Mouse (Mus musculus) neural tube, embryonic 15.5 days (tissue): ENCODE results near the gene Nr2e1. TPM values are rescaled to one million over a fixed set of nuclear protein-coding genes. Genes with fewer than 3 reads are reported as not detected.

ENCODE experiments used
- ATAC-seq: fragments of 200-750 bp; cut with Nextera tagmentation; 2 replicates; pipeline ENCODE4 v1.8.0; 2017; ENCODE audit warnings: mild to moderate bottlenecking, moderate TSS enrichment, moderate library complexity; ENCODE audit not compliant: low FRiP score
- H3K27ac ChIP-seq: fragments of 300-500 bp; sonication (generic); replicated peaks from 2 replicates; pipeline ENCODE4 v1.5.1; 2015; ENCODE audit warnings: mild to moderate bottlenecking, inconsistent platforms
- H3K27me3 ChIP-seq: fragments of 300-500 bp; sonication (generic); replicated peaks from 2 replicates; pipeline ENCODE4 v1.6.1; 2015; ENCODE audit warnings: inconsistent platforms
- H3K36me3 ChIP-seq: fragments of 300-500 bp; sonication (generic); 2 replicates; pipeline ENCODE4 v1.6.1; 2015; ENCODE audit warnings: inconsistent platforms
- H3K4me1 ChIP-seq: fragments of 300-500 bp; sonication (generic); 2 replicates; pipeline ENCODE4 v1.6.1; 2015; ENCODE audit warnings: inconsistent platforms
- H3K4me2 ChIP-seq: fragments of 300-500 bp; sonication (generic); 2 replicates; pipeline ENCODE4 v1.6.1; 2015; ENCODE audit warnings: inconsistent platforms, mild to moderate bottlenecking, moderate library complexity
- H3K4me3 ChIP-seq: fragments of 300-500 bp; sonication (generic); replicated peaks from 2 replicates; pipeline ENCODE4 v1.5.1; 2015; ENCODE audit warnings: mild to moderate bottlenecking, inconsistent platforms
- H3K9ac ChIP-seq: fragments of 300-500 bp; sonication (generic); replicated peaks from 2 replicates; pipeline ENCODE4 v1.6.1; 2015; ENCODE audit warnings: mild to moderate bottlenecking, inconsistent platforms
- H3K9me3 ChIP-seq: fragments of 300-500 bp; sonication (generic); replicated peaks from 2 replicates; pipeline ENCODE4 v1.6.1; 2016; ENCODE audit warnings: inconsistent platforms
- WGBS: fragments of 180-500 bp; shearing (Covaris S2); methylation state at CpG from one replicate; pipeline ENCODE4 v1.1.7; 2015; ENCODE audit warnings: mixed read lengths; 5-methylcytosine and 5-hydroxymethylcytosine counted together
- polyA plus RNA-seq: library from polyadenylated mRNA; unstranded; fragments of >200 nt; fragmentation: Nextera tagmentation; extraction: Ambion mirVana; gene quantifications from 2 replicates; pipeline ENCODE4 v1.2.1, GENCODE M21; 2015

Nr2e1 gene
- polyA plus RNA-seq, 1 experiment from 2014 or later: not detected

- Histone ChIP-seq H3K4me3 (no peak overlapping the region), H3K9me3 (no peaks in the 10 kb centered on the region), H3K4me1 (peaks cover 12% of the 10 kb centered on the region), H3K27me3 (peaks cover 95% of the 10 kb centered on the region), H3K9ac (no peak overlapping the region), H3K27ac (no peak overlapping the region), H3K4me2 (no peak overlapping the region), H3K36me3 (no peaks in the 10 kb centered on the region)
- ATAC-seq: no peak
- WGBS: 1% methylated on average over 15 of the region's 15 CpGs
Measured at GRCm38 (mm10) chr10:42577525-42578280, 5.7 kb downstream of the Nr2e1 start.

DNA sequence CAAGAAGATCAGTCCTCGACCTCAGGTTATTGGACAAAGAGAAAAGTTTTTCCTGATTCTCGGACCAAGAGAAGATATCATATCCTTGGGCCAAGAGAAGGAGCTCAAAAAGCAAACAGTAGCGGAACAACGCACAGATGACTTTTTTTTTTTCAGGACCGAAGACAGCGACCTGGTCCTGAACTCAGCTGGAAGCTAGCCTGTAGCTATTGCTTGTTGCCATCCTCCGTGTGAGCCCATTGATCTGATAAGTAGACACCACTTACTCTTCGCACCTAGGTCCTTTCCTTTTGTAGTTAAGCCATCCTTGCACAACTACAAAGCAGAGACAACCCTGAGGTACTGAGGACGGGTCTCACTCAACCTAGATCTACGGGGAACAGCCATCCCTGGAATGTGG is 8.8 kb downstream of the Nr2e1 start:
- peaks cover 11% of the 10 kb centered on the region for H3K4me1 ChIP-seq
- H3K9me3 ChIP-seq: no peaks in the 10 kb centered on the region
- no peak overlapping the region for H3K27ac ChIP-seq
- WGBS: 3% methylated on average over 10 of the region's 10 CpGs
- no peak overlapping the region for H3K4me2 ChIP-seq
- no peak for ATAC-seq
- no peaks in the 10 kb centered on the region for H3K36me3 ChIP-seq
- peaks cover 94% of the 10 kb centered on the region for H3K27me3 ChIP-seq
- H3K4me3 ChIP-seq: no peak overlapping the region
- H3K9ac ChIP-seq: no peak overlapping the region

DNA sequence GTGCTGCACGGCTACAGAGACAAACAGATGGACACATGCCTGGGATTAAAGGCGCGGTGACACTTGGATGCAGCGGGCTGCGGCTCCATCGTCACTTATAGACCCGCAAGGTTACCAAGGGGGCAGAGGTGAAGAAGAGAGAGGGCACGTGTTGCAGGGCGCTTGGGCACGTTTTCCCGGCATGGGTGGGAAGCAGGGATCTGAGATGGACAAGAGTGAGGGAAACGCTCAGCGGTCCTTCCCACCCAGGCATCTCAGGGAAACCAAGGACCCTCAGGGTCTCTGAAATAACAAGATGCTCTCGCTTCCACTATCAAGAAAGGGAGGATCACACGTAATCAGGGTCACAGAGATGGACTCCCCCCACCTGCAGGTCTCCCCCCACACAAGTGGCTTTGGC is 10.5 kb downstream of the Nr2e1 start:
- Histone ChIP-seq H3K27me3 (peaks cover 94% of the 10 kb centered on the region), H3K27ac (no peak overlapping the region), H3K4me2 (peak overlapping the region; percentile 36), H3K9ac (no peak overlapping the region), H3K9me3 (no peaks in the 10 kb centered on the region), H3K4me1 (peaks cover 8% of the 10 kb centered on the region), H3K36me3 (no peaks in the 10 kb centered on the region), H3K4me3 (peak overlapping the region; percentile 4; the same call in 1 of the 2 replicates)
- WGBS: 2% methylated on average over 15 of the region's 15 CpGs
- no peak for ATAC-seq

GRCm38 (mm10) chr10:42572567-42572966 is 10.9 kb downstream of the Nr2e1 start:
- no peak overlapping the region for H3K27ac ChIP-seq
- 2% methylated on average over 20 of the region's 20 CpGs for whole genome bisulfite sequencing
- H3K4me1 ChIP-seq: peaks cover 8% of the 10 kb centered on the region
- peaks cover 93% of the 10 kb centered on the region for H3K27me3 ChIP-seq
- no peaks in the 10 kb centered on the region for H3K9me3 ChIP-seq
- H3K36me3 ChIP-seq: no peaks in the 10 kb centered on the region
- peak overlapping the region; percentile 4; the same call in 1 of the 2 replicates for H3K4me3 ChIP-seq
- no peak for ATAC-seq
- H3K9ac ChIP-seq: no peak overlapping the region
- peak overlapping the region; percentile 36 for H3K4me2 ChIP-seq

DNA sequence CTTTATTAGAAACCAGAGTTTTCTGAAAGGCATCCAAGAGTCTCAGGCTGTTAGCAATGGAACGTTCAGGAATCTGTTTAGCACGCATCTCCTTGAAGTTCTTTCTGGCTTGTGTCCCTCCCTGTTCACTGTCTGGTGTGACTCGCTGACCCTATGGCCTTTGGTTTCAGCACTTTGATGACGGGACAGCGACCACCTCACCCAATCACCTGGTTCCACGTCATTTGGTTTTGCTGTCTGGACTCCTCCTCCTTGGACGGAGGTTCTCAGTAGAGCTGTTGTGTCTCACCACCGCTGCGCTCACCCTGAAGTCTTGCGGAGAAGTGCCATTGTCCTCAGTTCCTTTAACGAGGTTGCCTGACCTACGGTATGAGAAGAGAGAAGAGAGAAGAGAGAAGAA is 21.2 kb downstream of the Nr2e1 start:
- H3K4me2 ChIP-seq: no peak overlapping the region
- no peak overlapping the region for H3K27ac ChIP-seq
- no peak overlapping the region for H3K9ac ChIP-seq
- 3% methylated on average over 12 of the region's 12 CpGs for WGBS
- no peaks in the 10 kb centered on the region for H3K36me3 ChIP-seq
- ATAC-seq: no peak
- peaks cover 57% of the 10 kb centered on the region for H3K27me3 ChIP-seq
- H3K4me1 ChIP-seq: no peaks in the 10 kb centered on the region
- H3K9me3 ChIP-seq: no peaks in the 10 kb centered on the region
- no peak overlapping the region for H3K4me3 ChIP-seq

DNA sequence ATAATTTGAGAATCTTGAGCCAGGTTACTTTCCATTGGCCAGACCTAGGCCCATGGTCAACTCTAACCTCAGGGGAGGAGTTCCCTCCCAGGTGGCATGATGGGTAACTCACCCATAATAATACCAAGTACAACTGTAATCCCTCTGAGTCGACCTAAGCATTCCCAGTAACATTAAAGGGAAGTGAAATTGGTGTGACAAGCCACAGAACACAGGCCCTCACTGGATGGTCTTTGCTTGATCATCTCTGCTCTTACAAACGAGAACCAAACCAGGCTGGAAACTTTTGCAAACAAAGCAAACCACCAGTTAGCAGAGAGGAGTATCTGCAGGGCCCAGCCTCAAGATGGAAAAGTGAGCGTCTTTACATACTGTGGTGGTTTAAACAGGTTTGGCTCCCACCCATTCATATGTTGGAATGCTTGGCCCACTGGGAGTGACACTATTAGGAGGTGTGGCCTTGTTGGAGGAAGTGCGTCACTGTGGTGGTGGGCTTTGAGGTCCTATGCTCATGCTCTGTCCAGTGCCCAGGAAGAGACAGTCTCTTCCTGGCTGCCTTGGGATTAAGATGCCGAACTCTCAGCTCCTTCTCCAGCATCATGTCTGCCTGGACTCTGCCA is 23.7 kb downstream of the Nr2e1 start:
- no peaks in the 10 kb centered on the region for H3K36me3 ChIP-seq
- 83% methylated on average over 5 of the region's 5 CpGs for WGBS
- H3K27me3 ChIP-seq: peaks cover 31% of the 10 kb centered on the region
- H3K9me3 ChIP-seq: no peaks in the 10 kb centered on the region
- no peaks in the 10 kb centered on the region for H3K4me1 ChIP-seq
- no peak overlapping the region for H3K9ac ChIP-seq
- no peak overlapping the region for H3K4me3 ChIP-seq
- no peak for ATAC-seq
- H3K4me2 ChIP-seq: no peak overlapping the region
- no peak overlapping the region for H3K27ac ChIP-seq

GRCm38 (mm10) chr10:42546507-42546906 is 36.9 kb downstream of the Nr2e1 start:
- WGBS: 99% methylated on average over 3 of the region's 3 CpGs

GRCm38 (mm10) chr10:42545707-42546503 is 37.5 kb downstream of the Nr2e1 start:
- H3K27me3 ChIP-seq: no peaks in the 10 kb centered on the region
- no peaks in the 10 kb centered on the region for H3K4me1 ChIP-seq
- 87% methylated on average over 6 of the region's 6 CpGs for WGBS
- ATAC-seq: no peak
- no peaks in the 10 kb centered on the region for H3K9me3 ChIP-seq
- no peak overlapping the region for H3K4me2 ChIP-seq
- H3K36me3 ChIP-seq: no peaks in the 10 kb centered on the region
- no peak overlapping the region for H3K9ac ChIP-seq
- H3K4me3 ChIP-seq: no peak overlapping the region
- H3K27ac ChIP-seq: no peak overlapping the region

More at GRCm38 (mm10) chr10:42546507-42546906, 36.9 kb downstream of the Nr2e1 start:
- Histone ChIP-seq H3K9me3 (no peaks in the 10 kb centered on the region), H3K36me3 (no peaks in the 10 kb centered on the region), H3K27me3 (no peaks in the 10 kb centered on the region), H3K27ac (no peak overlapping the region), H3K4me3 (no peak overlapping the region), H3K4me1 (no peaks in the 10 kb centered on the region), H3K9ac (no peak overlapping the region), H3K4me2 (no peak overlapping the region)
- no peak for ATAC-seq

GRCm38 (mm10) chr10:42537571-42538316 is 45.7 kb downstream of the Nr2e1 start:
- Histone ChIP-seq H3K9me3 (no peaks in the 10 kb centered on the region), H3K27ac (no peak overlapping the region), H3K4me1 (no peaks in the 10 kb centered on the region), H3K4me3 (no peak overlapping the region), H3K36me3 (peaks cover 25% of the 10 kb centered on the region), H3K9ac (no peak overlapping the region), H3K27me3 (no peaks in the 10 kb centered on the region), H3K4me2 (no peak overlapping the region)
- no peak for ATAC-seq
- WGBS: 93% methylated on average over 9 of the region's 9 CpGs

DNA sequence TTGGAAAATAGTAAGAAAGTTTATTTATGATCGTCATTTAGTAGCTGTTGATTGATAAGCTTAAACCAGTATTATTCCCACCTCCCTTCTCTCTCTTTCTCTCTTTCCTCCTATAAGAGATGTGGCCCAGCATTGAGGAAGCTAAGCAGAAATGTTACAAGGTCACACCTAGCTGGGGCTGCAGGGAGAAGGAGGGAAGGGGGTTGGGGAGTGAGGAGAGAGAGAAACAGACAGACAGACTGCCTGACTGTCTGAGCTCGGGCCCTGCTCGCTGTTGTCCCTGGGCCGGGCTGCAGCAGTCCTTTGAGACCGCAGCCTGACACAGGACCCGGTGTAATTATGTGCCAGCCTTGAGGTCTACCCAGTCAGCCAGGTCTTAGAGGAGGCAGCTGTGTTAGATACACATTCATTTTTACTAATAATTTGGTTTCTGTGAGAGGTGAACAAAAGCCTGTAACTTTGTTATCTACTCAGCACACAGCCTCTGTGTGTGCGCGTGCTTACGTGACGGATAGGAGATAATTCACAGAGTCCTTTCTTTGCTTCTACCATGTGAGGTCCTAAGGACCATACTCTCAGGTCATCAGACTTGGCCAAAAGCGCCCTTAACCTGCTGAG is 49.5 kb downstream of the Nr2e1 start:
- no peaks in the 10 kb centered on the region for H3K9me3 ChIP-seq
- WGBS: 88% methylated on average over 11 of the region's 11 CpGs
- ATAC-seq: no peak
- no peak overlapping the region for H3K4me2 ChIP-seq
- H3K36me3 ChIP-seq: peaks cover 35% of the 10 kb centered on the region
- no peak overlapping the region for H3K27ac ChIP-seq
- no peak overlapping the region for H3K4me3 ChIP-seq
- H3K27me3 ChIP-seq: no peaks in the 10 kb centered on the region
- no peaks in the 10 kb centered on the region for H3K4me1 ChIP-seq
- H3K9ac ChIP-seq: no peak overlapping the region

- Histone ChIP-seq H3K9me3 (no peaks in the 10 kb centered on the region), H3K36me3 (peaks cover 29% of the 10 kb centered on the region), H3K4me2 (no peak overlapping the region), H3K9ac (no peak overlapping the region), H3K27me3 (no peaks in the 10 kb centered on the region), H3K4me1 (0 out of 2 replicates have a peak, but pooled peaks cover 8% of the 10 kb centered on the region), H3K4me3 (no peak overlapping the region), H3K27ac (no peak overlapping the region)
- ATAC-seq: no peak
- WGBS: over 99% methylated on average over 3 of the region's 3 CpGs
Measured at GRCm38 (mm10) chr10:42525682-42526081, 57.8 kb downstream of the Nr2e1 start.
